Mouse (Mus musculus) splenic B cell, adult 2 months (primary cell): Measurements from ENCODE around the gene Celf2.

ENCODE experiments used
- DNase-seq: peaks from one replicate; pipeline ENCODE4 v3.0.0-alpha.2; 2011; ENCODE audit warnings: low read depth, low spot score
- H3K27me3 ChIP-seq: 2 replicates; pipeline ENCODE4 v1.6.1; 2012; ENCODE audit warnings: mild to moderate bottlenecking, low read length, moderate library complexity, mixed read lengths; ENCODE audit not compliant: control insufficient read depth, poor library complexity, insufficient read depth, severe bottlenecking
- H3K36me3 ChIP-seq: 2 replicates; pipeline ENCODE4 v1.6.1; 2012; ENCODE audit warnings: mild to moderate bottlenecking, low read length, moderate library complexity, mixed read lengths; ENCODE audit not compliant: control insufficient read depth, poor library complexity, insufficient read depth, severe bottlenecking

The Celf2 gene

DNA sequence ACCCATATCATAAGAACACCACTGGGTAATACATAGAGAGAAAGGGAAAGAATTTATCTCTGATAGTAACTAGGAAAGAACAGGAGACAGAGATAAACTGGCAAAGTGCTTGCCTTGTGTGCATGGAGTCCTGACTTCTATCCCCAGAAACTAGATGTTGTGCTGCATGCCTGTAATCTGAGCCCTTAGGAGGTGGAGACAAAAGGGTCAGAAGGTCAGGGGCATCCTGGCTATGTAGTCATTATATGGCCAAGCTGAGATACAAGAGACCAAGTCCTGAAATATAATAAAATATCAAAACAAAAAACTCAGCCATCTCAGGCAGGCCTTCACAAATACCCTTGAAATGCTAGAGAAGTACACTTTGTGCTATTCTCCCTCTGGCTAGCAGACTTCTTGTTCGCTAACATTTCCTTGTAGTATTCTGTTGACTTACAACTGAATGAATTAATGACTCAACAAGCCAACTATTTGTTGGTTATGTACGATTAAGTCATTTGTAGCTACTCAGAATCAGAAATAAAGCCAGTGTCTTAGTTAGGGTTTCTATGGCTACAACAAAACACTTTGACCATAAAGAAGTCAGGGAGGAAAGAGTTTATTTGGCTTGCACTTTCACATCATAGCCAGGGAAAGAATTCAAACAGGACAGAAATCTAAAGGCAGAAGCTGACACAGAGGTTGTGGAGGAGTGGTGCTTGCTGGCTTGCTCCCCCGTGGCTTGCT lies 284.9 kb downstream of the Celf2 start:
- DNase-seq: no peak
- Histone ChIP-seq H3K27me3 (no peaks in the 10 kb centered on the region), H3K36me3 (no peaks in the 10 kb centered on the region)

DNA sequence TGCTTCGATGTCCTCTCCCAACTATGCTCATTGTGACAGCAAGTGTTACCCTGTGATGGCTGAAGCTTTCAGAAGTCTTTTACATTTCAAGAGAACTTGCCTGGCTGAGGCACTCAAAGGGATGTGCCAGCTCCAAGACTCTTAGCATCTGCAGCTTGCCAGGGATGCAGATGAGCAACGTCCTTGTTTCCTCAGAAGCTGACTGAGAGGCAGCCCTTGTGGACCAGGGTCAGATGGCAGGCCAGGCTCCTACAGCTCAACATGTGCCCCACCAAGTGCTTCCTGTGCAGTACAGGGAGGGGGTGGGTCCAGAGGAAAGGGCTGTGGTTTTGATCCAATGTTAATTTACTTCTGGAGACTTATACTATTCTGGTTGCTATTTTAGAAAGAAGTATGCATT lies 285.8 kb downstream of the Celf2 start:
- no peaks in the 10 kb centered on the region for H3K27me3 ChIP-seq
- no peak for DNase-seq
- no peaks in the 10 kb centered on the region for H3K36me3 ChIP-seq

DNA sequence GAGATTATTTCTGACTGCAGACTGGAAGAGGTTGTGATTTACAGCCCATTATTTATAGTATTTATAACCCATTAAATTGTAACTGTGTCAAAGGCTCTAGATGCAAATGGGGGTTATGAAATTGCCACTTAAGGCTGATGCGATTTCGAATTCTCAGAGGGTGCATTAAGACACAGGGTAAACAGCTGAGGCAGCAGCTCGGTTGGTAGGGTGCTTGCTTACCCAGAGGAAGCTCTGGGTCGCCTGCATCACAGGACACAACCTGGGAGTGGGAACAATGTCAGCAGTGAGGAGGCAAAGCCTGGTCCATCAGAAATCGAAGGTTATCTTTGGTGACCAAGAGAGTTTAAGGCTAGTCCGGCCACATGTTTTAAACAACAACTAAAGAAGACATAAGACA lies 286.5 kb downstream of the Celf2 start:
- no peak for DNase-seq
- Histone ChIP-seq H3K36me3 (no peaks in the 10 kb centered on the region), H3K27me3 (no peaks in the 10 kb centered on the region)

DNA sequence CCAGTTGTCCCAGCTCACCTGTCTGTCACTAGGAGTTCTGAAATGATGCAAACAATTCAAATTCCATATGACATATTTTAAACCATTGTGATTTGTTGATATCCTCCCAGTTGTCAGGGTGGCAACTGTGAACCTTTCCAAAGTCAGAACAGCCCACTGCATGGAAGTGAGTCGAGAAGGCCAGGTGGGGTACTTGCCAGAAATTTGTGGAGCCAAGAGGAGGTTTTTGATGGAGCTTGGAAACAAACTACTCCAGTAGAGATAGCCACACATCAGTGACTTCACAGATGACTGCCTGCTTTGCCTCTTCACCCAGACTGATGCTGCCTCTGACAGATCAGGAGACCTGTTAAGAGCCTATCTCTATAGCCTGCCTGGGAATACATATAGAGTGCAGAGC lies 287.5 kb downstream of the Celf2 start:
- H3K27me3 ChIP-seq: no peaks in the 10 kb centered on the region
- no peaks in the 10 kb centered on the region for H3K36me3 ChIP-seq
- DNase-seq: no peak

DNA sequence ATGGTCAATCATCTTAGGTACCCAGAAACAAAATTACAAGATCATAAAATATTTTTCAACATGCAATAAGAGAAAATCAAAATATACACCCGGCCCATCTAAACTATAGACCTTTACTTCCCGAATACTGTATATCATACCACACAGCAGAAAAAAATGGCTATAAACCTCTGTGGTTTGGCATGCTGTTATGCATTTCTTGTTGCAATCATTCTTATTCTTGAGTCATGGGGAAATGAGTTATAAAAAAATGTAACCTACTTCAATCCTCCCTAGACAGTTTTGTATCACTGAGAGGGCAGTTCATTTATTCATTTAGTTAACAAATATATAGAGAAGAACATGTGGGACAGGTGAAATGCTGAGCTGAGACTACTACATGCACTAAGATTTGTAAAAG lies 291.3 kb downstream of the Celf2 start:
- no peak for DNase-seq
- no peaks in the 10 kb centered on the region for H3K27me3 ChIP-seq
- H3K36me3 ChIP-seq: no peaks in the 10 kb centered on the region

DNA sequence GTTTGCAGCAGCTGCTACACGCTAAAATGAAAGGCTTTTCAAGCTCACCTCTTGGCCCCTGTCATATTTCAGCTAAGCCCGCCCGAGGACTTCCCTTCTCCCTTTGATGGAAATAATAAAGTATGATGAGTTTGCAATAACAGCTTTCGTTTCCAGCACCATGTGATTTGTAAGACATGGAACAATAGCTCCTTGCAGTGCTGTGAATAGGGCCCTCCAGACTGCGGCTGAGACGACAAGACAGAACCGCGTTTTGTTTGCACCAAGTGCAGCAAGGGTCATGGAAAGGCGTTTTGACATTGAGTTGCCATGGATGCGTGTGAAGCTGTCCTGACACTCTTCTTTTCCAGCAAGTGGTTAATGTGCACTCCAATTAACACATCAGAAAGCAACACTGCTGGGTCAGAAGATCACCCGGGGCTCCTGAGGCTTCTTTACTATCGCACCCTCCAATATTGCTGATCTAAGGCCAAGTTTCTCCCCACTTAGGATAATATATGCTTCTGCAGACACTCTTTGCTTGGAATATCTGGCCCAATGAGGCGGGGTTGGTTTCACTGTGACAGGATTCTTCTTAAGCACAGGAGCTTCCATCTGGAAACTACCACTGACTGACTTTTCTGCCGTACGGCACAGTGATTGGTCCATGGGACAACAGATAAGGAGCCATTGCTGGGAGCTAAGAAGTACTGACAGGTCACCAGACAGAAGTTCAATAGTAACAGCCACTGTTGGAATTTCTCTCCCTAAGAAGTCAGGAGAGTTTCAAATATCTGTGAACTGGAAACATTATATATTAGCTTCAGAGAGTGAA lies 301.5 kb downstream of the Celf2 start:
- no peak for DNase-seq
- H3K27me3 ChIP-seq: no peaks in the 10 kb centered on the region
- H3K36me3 ChIP-seq: no peaks in the 10 kb centered on the region

DNA sequence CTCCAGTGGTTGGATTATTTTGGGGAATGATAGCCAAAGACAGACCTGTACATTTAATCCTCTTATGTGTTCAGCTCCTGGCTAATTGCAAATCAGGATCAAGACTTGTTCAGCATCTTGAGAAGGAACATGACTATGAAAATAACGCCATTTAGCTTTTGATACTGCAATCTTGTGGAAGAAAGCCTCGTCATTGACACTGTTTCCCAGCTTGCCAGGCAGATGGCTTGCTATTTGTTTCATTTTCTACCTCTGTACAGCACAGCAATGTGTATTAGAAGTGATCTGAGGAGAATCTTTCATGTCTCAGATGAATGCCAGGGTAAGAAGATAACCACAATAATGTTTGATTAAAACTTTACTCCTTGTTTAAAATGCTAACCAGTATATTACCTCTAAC lies 315.9 kb downstream of the Celf2 start:
- no peaks in the 10 kb centered on the region for H3K36me3 ChIP-seq
- DNase-seq: no peak
- no peaks in the 10 kb centered on the region for H3K27me3 ChIP-seq

DNA sequence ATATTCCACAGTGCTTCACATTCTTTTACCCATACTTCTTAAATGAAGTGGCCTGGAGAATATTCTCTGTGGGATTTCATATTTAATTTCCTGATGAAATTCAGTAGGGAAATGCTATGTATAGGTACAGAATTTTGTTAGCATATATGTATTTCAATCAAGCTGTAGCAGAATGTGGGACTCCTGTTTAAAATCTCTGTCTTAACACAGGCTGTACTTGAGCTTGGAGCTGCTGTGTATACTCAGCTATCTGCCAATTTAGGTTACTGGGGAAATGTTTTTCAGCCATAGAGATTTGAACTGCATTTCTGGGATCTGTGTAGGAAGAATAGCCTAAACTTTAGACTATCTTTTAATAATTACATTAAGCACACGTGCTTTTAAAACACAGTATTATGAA lies 330.2 kb downstream of the Celf2 start:
- no peak for DNase-seq
- H3K36me3 ChIP-seq: no peaks in the 10 kb centered on the region
- no peaks in the 10 kb centered on the region for H3K27me3 ChIP-seq

DNA sequence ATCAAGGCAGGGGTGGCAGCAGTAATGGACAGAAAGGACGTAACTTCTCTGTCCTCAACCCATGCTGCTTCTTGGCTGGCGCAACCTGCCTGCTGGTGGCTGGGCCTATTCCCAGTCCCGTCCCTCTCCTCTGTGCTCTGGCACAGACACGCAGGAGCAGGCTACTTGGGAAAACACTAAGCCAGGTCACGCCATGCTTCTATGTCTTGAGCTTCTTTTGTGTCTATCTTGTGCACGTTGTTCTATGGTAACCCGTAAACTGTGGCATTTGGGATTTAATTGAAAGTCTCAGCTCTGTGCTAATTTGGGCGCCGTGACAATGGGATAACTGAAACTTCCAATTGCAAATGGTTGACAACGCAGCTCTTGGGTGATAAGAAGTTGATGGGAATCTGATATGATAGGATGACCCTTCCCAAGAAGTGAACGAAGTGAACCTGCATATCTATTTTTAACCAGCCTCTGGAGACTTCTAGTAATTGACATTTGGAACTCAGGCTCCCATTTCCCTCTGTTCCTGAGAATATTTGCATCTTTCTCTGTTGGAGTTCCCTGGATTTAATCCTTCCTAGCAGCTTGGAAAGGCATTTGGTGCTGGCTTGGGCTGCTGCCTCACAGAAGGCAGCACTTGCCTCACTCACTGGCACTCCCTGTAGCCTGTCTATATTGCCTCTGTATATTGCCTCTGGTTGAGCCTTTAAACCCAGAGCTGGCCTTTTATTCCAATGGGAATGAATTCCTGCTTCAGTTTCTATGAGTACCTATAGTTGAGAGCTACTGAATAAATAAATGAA lies 335.9 kb downstream of the Celf2 start:
- Histone ChIP-seq H3K27me3 (no peaks in the 10 kb centered on the region), H3K36me3 (no peaks in the 10 kb centered on the region)
- no peak for DNase-seq

DNA sequence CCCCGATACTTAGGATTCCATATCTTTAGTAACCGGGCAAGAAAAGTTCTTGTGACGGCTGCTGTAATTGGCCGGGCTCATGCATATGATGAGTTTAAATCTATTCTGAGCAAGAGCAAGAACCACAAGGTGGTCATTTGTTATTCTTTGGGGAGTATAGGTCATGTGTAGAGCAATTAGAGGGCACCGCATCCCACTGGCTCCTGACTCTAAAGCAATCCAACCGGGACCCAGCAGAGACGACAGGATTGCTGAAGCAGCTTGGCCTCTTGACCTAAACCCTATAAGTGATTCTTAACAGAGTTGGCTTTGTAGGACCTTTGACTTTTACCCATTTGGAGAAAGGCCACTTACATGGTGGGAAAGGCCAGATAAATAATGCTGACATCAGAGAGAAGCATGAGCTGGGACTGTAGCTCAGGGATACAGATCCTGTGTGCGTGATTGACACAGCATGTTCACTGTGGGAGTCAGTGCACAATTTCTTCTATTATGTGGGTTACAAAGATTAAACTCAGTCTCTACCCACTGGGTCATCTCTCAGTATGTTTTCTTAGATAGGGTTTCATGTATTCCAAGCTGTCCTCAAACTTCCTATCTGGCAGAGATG lies 338.2 kb downstream of the Celf2 start:
- Histone ChIP-seq H3K36me3 (no peaks in the 10 kb centered on the region), H3K27me3 (no peaks in the 10 kb centered on the region)
- DNase-seq: no peak

DNA sequence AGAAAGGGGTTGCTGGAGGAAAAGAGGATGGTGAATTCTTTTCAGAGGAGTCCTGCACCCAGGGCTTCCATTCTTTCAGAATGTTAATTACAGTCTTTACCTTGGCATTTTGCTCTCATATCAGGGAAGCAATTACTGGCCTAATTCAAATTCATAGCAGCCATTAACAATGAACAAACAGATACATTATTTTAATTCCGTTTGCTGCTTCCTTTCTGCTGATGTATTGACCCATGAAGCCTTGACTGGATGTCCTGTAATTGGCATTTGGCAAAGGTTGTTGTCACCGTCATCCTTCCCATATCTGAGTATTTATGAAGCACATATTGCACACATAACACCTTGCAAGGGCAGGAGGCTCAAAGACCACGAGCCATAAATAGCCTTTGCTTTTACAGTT lies 343.6 kb downstream of the Celf2 start:
- DNase-seq: no peak
- H3K27me3 ChIP-seq: no peaks in the 10 kb centered on the region

DNA sequence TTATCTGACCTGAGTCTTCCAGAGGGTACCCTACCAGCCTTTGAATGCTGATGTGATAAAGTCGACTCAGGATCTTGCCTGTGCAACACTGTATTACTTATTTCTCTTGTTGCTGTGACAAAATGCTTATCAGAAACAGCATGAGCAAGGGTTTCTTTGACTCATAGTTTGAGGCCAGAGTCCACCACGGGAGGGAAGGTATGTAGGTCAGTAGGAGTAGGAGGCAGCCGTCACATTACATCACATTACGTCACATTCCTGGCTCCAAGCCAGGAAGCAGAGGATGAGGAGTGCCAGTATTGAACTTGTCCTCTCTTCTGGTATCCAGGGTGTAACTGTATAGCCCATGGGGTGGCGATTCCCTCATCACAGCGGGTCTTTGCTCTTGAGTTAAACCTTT lies 349.3 kb downstream of the Celf2 start:
- H3K27me3 ChIP-seq: no peaks in the 10 kb centered on the region
- no peaks in the 10 kb centered on the region for H3K36me3 ChIP-seq
- DNase-seq: no peak

More for the DNA sequence above, 343.6 kb downstream of the Celf2 start:
- no peaks in the 10 kb centered on the region for H3K36me3 ChIP-seq

DNA sequence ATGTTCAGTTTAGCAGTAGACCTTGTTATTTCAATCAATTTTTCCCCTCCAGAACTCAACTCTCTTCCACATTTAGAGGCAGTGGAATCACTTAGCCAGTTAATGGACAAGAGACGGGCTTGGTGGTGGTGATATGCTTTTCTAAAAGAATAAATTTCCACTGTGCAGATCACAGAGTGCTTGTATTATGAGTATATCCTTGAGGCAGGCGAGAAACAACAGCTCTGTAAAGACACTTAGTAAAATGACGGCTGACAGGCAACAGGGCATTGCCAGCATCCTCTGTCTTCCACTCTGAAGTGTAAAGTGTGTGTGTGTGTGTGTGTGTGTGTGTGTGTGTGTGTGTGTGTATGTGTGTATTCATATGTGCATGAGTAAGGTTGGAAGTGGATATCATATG lies 362.1 kb downstream of the Celf2 start:
- Histone ChIP-seq H3K36me3 (no peaks in the 10 kb centered on the region), H3K27me3 (no peaks in the 10 kb centered on the region)
- no peak for DNase-seq

DNA sequence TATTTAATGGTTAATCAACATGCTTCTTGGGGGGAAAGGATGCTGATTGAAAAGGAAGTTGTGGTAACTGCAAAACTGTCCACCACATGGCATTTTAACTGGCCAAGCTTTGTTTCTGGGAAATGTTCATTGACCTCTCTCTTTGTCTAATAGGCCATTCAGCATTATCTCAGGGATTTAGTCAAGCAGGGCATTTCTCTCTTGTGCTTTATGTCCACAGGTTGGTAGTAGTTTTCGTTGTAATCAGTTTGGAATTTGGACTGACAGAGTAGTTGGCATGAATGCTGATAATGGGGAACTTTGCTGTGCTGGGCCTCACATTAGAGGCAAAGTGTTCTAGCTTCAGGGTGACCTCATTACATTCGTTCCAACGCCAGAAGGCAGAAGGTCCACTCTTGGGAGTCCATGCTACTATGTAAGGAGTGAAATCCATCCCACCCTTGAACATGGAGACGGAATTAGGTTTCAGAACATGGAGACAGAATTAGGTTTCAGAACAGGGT lies 363.8 kb downstream of the Celf2 start:
- H3K36me3 ChIP-seq: no peaks in the 10 kb centered on the region
- H3K27me3 ChIP-seq: no peaks in the 10 kb centered on the region
- no peak for DNase-seq
